Mouse (Mus musculus) CH12.LX (cell line): ENCODE results near the gene Atp10a. TPM values are rescaled to one million over a fixed set of nuclear protein-coding genes. Genes with fewer than 3 reads are reported as not detected.

Experiments
- DNase-seq: peaks from one replicate; pipeline ENCODE4 v3.0.0-alpha.2; 2013; ENCODE audit errors: extremely low read depth
- H3K27ac ChIP-seq: 2 replicates; pipeline ENCODE4 v1.5.1; 2012; ENCODE audit warnings: low read depth, mild to moderate bottlenecking, control low read depth, moderate library complexity; ENCODE audit not compliant: insufficient read depth
- H3K27me3 ChIP-seq: replicated peaks from 2 replicates; pipeline ENCODE3; 2012; ENCODE audit warnings: inconsistent platforms
- H3K36me3 ChIP-seq, 2 experiments: replicated peaks in 1 of 2; 2 replicates each; pipeline versions ENCODE3 to v1.6.1; 2012; ENCODE audit warnings: inconsistent platforms in 1 of 2, low read length in 1 of 2, mild to moderate bottlenecking in 1 of 2, mixed read lengths in 1 of 2, moderate library complexity in 1 of 2; ENCODE audit not compliant: control insufficient read depth in 1 of 2, insufficient read depth in 1 of 2
- H3K4me1 ChIP-seq, 2 experiments: 2 replicates each; pipeline ENCODE4 v1.6.1; 2012; ENCODE audit warnings: inconsistent platforms in 1 of 2, moderate library complexity in 1 of 2; ENCODE audit not compliant: insufficient read depth in 2 of 2, control insufficient read depth in 1 of 2
- H3K4me2 ChIP-seq: 2 replicates; pipeline ENCODE4 v1.6.1; 2012; ENCODE audit warnings: low read depth, mild to moderate bottlenecking, control low read depth; ENCODE audit not compliant: poor library complexity, insufficient read depth, severe bottlenecking
- H3K4me3 ChIP-seq, 3 experiments: fragments of 150-350 bp in 1 of 3; sonication (generic) in 1 of 3; replicated peaks in 1 of 3; 2 replicates each; pipeline versions ENCODE3 to v1.5.1; 2011 to 2012; ENCODE audit warnings: low read depth in 2 of 3, low read length in 2 of 3, mild to moderate bottlenecking in 2 of 3, moderate library complexity in 2 of 3, control low read depth in 1 of 3, improper control_type of control experiment in 1 of 3, inconsistent platforms in 1 of 3, mixed read lengths in 1 of 3; ENCODE audit not compliant: poor library complexity in 1 of 3
- H3K79me2 ChIP-seq: replicated peaks from 2 replicates; pipeline ENCODE4 v1.6.1; 2012; ENCODE audit warnings: mild to moderate bottlenecking, moderate library complexity; ENCODE audit not compliant: control insufficient read depth, poor library complexity, insufficient read depth, severe bottlenecking; ENCODE audit errors: extremely low read depth
- H3K9ac ChIP-seq: 2 replicates; pipeline ENCODE4 v1.6.1; 2012; ENCODE audit warnings: low read depth, mild to moderate bottlenecking, control low read depth, moderate library complexity; ENCODE audit not compliant: insufficient read depth
- H3K9me3 ChIP-seq: replicated peaks from 2 replicates; pipeline ENCODE3; 2012; ENCODE audit warnings: low read length, inconsistent platforms, mixed read lengths
- CHD1 ChIP-seq: IDR thresholded peaks from 2 replicates; pipeline ENCODE4 v1.6.1; 2012; ENCODE audit warnings: low read depth, low read length, improper control_type of control experiment, inconsistent platforms
- CTCF ChIP-seq, 2 experiments: IDR thresholded peaks in 1 of 2; conservative IDR thresholded peaks in 1 of 2; 2 replicates each; pipeline ENCODE4 v1.5.1; 2011 to 2012; ENCODE audit warnings: low read depth in 2 of 2, low read length in 2 of 2, improper control_type of control experiment in 1 of 2, inconsistent platforms in 1 of 2, mild to moderate bottlenecking in 1 of 2, moderate library complexity in 1 of 2
- ELF1 ChIP-seq: IDR thresholded peaks from 2 replicates; pipeline ENCODE4 v1.6.1; 2014; ENCODE audit warnings: low read depth, mild to moderate bottlenecking, inconsistent platforms, low read length, improper control_type of control experiment
- EP300 ChIP-seq: IDR thresholded peaks from 2 replicates; pipeline ENCODE4 v1.6.1; 2011; ENCODE audit warnings: low read length, improper control_type of control experiment
- ETS1 ChIP-seq: conservative IDR thresholded peaks from 2 replicates; pipeline ENCODE4 v1.6.1; 2012; ENCODE audit warnings: low read depth, mild to moderate bottlenecking, inconsistent platforms, low read length, improper control_type of control experiment, moderate library complexity
- GABPA ChIP-seq: IDR thresholded peaks from 2 replicates; pipeline ENCODE4 v1.6.1; 2012; ENCODE audit warnings: low read depth, low read length, improper control_type of control experiment, inconsistent platforms; ENCODE audit not compliant: insufficient replicate concordance
- HCFC1 ChIP-seq: IDR thresholded peaks from 2 replicates; pipeline ENCODE4 v1.6.1; 2012; ENCODE audit warnings: low read depth, mild to moderate bottlenecking, inconsistent platforms, low read length, improper control_type of control experiment
- JUND ChIP-seq: conservative IDR thresholded peaks from 2 replicates; pipeline ENCODE4 v1.6.1; 2011; ENCODE audit warnings: low read depth, low read length, improper control_type of control experiment
- KAT2A ChIP-seq: IDR thresholded peaks from 2 replicates; pipeline ENCODE4 v1.6.1; 2012; ENCODE audit warnings: low read length, improper control_type of control experiment, inconsistent platforms; ENCODE audit not compliant: insufficient replicate concordance
- MAFK ChIP-seq: IDR thresholded peaks from 2 replicates; pipeline ENCODE4 v1.6.1; 2011; ENCODE audit warnings: low read length, improper control_type of control experiment; ENCODE audit not compliant: insufficient replicate concordance
- MEF2A ChIP-seq: IDR thresholded peaks from 2 replicates; pipeline ENCODE4 v1.6.1; 2014; ENCODE audit warnings: low read depth, mild to moderate bottlenecking, inconsistent platforms, low read length, improper control_type of control experiment, borderline replicate concordance
- MXI1 ChIP-seq: IDR thresholded peaks from 2 replicates; pipeline ENCODE4 v1.6.1; 2011; ENCODE audit warnings: mild to moderate bottlenecking, low read depth, low read length, improper control_type of control experiment
- MYC ChIP-seq: IDR thresholded peaks from 2 replicates; pipeline ENCODE4 v1.6.1; 2011; ENCODE audit warnings: low read depth, mild to moderate bottlenecking, improper control_type of control experiment, low read length
- PAX5 ChIP-seq: IDR thresholded peaks from 2 replicates; pipeline ENCODE4 v1.6.1; 2012; ENCODE audit warnings: low read length, inconsistent platforms, mixed read lengths
- RAD21 ChIP-seq: IDR thresholded peaks from 2 replicates; pipeline ENCODE4 v1.6.1; 2011; ENCODE audit warnings: low read depth, mild to moderate bottlenecking, low read length, improper control_type of control experiment, moderate library complexity
- RCOR1 ChIP-seq: conservative IDR thresholded peaks from 2 replicates; pipeline ENCODE4 v1.6.1; 2012; ENCODE audit warnings: low read depth, mild to moderate bottlenecking, inconsistent platforms, low read length, improper control_type of control experiment
- SIN3A ChIP-seq: IDR thresholded peaks from 2 replicates; pipeline ENCODE4 v1.6.1; 2012; ENCODE audit warnings: low read length, improper control_type of control experiment, inconsistent platforms
- SMC3 ChIP-seq: IDR thresholded peaks from 2 replicates; pipeline ENCODE4 v1.6.1; 2011; ENCODE audit warnings: low read depth, low read length, improper control_type of control experiment
- TBP ChIP-seq: conservative IDR thresholded peaks from 2 replicates; pipeline ENCODE4 v1.6.1; 2011; ENCODE audit warnings: low read depth, low read length, improper control_type of control experiment
- USF2 ChIP-seq: conservative IDR thresholded peaks from 2 replicates; pipeline ENCODE4 v1.6.1; 2011; ENCODE audit warnings: low read depth, low read length, improper control_type of control experiment
- ZC3H11A ChIP-seq: IDR thresholded peaks from 2 replicates; pipeline ENCODE4 v1.6.1; 2012; ENCODE audit warnings: low read depth, mild to moderate bottlenecking, inconsistent platforms, low read length, improper control_type of control experiment
- dilution Hi-C: fragments of 300-500 bp; cut with MboI; formaldehyde crosslinking; loops from 2 replicates; pipeline ENCODE4 v1.14.3; 2020; ENCODE audit warnings: low sequenced_read_pairs; ENCODE audit not compliant: extremely low pct_unique_long_range_greater_than_20kb, extremely low pct_ligation_motif_present
- in situ Hi-C: fragments of 300-500 bp; cut with MboI; formaldehyde crosslinking; loops from 3 replicates; pipeline ENCODE4 v1.14.3; 2019; ENCODE audit warnings: low sequenced_read_pairs, low pct_ligation_motif_present, low pct_unique_long_range_greater_than_20kb, mixed read lengths
- polyA plus RNA-seq: library from polyadenylated mRNA; unstranded; fragments of >175 nt; gene quantifications from 2 replicates; pipeline ENCODE4 v1.2.1, GENCODE M21; 2012; ENCODE audit warnings: low read depth; ENCODE audit not compliant: insufficient read length
- total RNA-seq, 2 experiments: library from RNA; depleted of rRNA; stranded (reverse); fragments of 300-350 nt in 1 of 2; fragments of >200 nt in 1 of 2; gene quantifications; 2 replicates each; pipeline ENCODE4 v1.2.3; 2012 to 2014

Gene Atp10a
- total and polyA plus RNA-seq, 3 experiments = not detected

- dilution Hi-C loops (no loop called here), in situ Hi-C loops (no loop called here)
- no peak for DNase-seq
- Histone ChIP-seq H3K27me3 (no peaks in the 10 kb centered on the region), H3K27ac (no peak overlapping the region), H3K36me3 (no peaks in the 10 kb centered on the region), H3K9me3 (peaks cover 24% of the 10 kb centered on the region), H3K4me1 (no peaks in the 10 kb centered on the region), H3K4me2 (no peak overlapping the region), H3K9ac (no peak overlapping the region), H3K4me3 (no peak overlapping the region), H3K79me2 (no peaks in the 10 kb centered on the region)
- TF ChIP-seq SIN3A (no peak), MYC (no peak), SMC3 (no peak), MAFK (no peak), RCOR1 (no peak)
Observed at GRCm38 (mm10) chr7:58629233-58629632, 26.7 kb upstream of the Atp10a start.

DNA sequence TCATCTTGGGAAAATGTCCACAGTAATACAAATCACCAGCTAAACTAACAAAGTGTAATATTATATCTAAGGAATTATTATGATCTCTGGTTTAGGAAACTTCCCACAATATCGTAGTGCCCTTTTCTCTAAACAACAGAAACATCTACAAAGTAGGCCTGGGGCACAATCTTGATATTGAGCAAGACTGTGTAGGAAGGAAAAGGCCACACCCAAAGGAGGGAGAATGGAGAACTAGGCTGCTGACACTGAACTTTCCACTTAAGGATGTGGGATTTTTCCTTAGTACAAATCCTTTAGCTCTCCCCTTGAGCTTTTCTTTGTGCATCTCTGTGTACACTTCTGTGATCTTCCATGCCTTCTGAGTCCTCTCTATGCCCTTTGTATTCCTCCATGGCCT, 22.3 kb upstream of the Atp10a start:
- in situ Hi-C loops (no loop called here), dilution Hi-C loops (no loop called here)
- H3K4me3 ChIP-seq = no peak overlapping the region
- no peaks in the 10 kb centered on the region for H3K36me3 ChIP-seq
- no peaks in the 10 kb centered on the region for H3K4me1 ChIP-seq
- DNase-seq = no peak
- no peak overlapping the region for H3K4me2 ChIP-seq
- H3K9ac ChIP-seq = no peak overlapping the region
- H3K79me2 ChIP-seq = no peaks in the 10 kb centered on the region
- TF ChIP-seq EP300 (no peak), MAFK (no peak), ETS1 (no peak), MXI1 (no peak), MEF2A (no peak), SIN3A (no peak), ZC3H11A (no peak), RCOR1 (no peak), CTCF (conservative IDR thresholded peaks at IDR 0.05 in 1 of 2, IDR thresholded peaks at IDR 0.05 in 1 of 2; ENCODE audit: low read depth in 2 of 2, low read length in 2 of 2) (no peak), SMC3 (no peak), PAX5 (no peak), HCFC1 (no peak), USF2 (no peak), TBP (no peak), RAD21 (no peak), JUND (no peak), CHD1 (no peak), ELF1 (no peak), GABPA (no peak), KAT2A (no peak)
- peaks cover 19% of the 10 kb centered on the region for H3K9me3 ChIP-seq
- no peak overlapping the region for H3K27ac ChIP-seq
- H3K27me3 ChIP-seq = no peaks in the 10 kb centered on the region
